Mouse (Mus musculus) subcutaneous adipose tissue, adult 2 months (tissue): ENCODE results near the gene Pepd. TPM values are rescaled to one million over a fixed set of nuclear protein-coding genes. Genes with fewer than 3 reads are reported as not detected.

Source experiments
- polyA plus RNA-seq: library from polyadenylated mRNA; depleted of rRNA; stranded (reverse); fragments of >200 nt; gene quantifications from 2 replicates; pipeline ENCODE4 v1.2.3, GENCODE M21; 2012; ENCODE audit warnings: low replicate concordance; rRNA removed

The Pepd gene
- polyA plus RNA-seq, result 139 and 142 TPM in 2 replicates

DNA sequence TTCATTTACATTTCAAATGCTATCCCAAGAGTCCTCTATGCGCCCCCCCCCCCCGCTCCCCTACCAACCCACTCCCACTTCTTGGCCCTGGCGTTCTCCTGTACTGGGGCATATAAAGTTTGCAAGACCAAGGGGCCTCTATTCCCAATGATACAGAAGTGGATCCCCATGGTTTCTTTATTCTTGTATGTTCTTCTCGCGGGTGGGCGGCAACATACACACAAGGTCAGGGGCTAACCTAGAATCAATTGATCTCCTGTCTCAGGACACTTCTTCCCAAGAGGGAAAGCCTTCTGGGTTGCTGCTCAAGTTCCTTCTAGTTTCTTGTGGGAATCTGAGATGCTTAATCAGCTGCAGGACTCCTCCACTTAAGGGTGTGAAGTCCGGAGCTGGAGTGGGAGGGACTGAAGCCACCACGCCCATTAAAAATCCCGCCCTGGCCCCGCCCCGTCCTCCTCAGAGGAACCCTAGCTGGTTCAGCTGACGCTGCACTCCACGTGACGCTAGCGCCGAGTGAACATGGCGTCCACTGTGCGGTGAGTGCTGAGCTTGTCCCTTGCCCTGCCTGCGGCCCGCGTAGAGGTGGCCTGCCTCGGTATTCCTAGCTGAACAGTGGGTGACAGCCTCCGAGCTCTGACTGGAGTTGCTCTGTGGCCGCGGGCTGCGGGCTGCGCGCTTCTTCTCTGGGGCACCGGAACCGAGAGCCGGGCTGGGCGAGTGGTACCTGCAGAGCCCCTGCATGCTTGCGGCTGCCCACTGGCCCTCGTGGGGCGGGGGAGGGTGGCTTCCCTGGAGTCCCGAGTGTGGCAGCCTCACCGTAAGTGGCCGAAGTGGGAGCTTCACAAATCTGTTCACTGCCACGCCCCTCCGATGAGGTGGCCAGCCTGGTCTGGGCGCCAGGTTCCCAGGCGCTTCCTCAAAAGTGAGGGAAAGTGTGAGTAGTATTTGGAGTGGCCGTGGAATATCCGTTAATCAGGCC is at the start of gene Pepd:
Pepd (plus strand) TSS at position 461 of the 979 bp plus-strand sequence.

DNA sequence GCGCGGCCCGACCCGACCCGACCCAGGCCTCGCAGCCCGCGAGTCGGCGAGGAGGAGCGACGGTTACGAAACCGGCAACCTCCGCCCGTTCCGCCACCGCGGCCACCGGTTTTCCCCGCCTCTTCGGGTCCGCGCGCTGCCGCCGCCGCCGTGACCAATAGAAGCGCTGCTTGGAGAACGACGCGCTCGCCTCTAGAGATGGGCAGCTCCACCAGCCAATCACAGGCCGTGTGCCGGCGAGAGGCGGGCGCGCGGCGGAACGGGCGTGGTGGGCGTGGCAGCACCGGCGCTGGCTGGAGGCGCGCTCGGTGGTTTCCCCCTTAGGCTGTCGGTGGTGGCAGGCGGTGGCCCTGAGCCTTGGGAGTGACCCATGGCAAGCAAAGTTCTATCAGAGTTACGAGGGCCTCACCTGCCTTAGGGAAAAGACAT is 144.3 kb downstream of the Pepd start, which contains the start of gene Cebpg:
Cebpg (minus strand) TSS at position 138 of the 429 bp plus-strand sequence.

Other genes with a start within 250 kb of the Pepd start
- 1.9 and 2.6 TPM in 2 replicates for gene Chst8, start 99.7 kb upstream of the Pepd start, polyA plus RNA-seq
- gene Cebpg, start 144.2 kb downstream of the Pepd start, polyA plus RNA-seq, result 14.5 and 18.5 TPM in 2 replicates
- 254 and 459 TPM in 2 replicates for gene Cebpa, start 206.9 kb downstream of the Pepd start, polyA plus RNA-seq